Mouse (Mus musculus) lung, adult 2 months (tissue): Measurements from ENCODE around the gene Tab1. TPM values are rescaled to one million over a fixed set of nuclear protein-coding genes. Genes with fewer than 3 reads are reported as not detected.

Experiments used
- DNase-seq: peaks from one replicate; pipeline ENCODE4 v3.0.0; 2022
- H3K4me1 ChIP-seq: fragments of 200-500 bp; 2 replicates; pipeline ENCODE4 v1.6.1; 2011; ENCODE audit warnings: low read length; ENCODE audit not compliant: control insufficient read depth, insufficient read depth
- H3K4me3 ChIP-seq: fragments of 200-500 bp; replicated peaks from 2 replicates; pipeline ENCODE3; 2011; ENCODE audit warnings: low read depth, mild to moderate bottlenecking, control low read depth, low read length; ENCODE audit errors: extremely low read depth
- CTCF ChIP-seq: fragments of 200-500 bp; IDR thresholded peaks from 2 replicates; pipeline ENCODE4 v1.5.1; 2011; ENCODE audit warnings: mild to moderate bottlenecking, low read length, control low read depth; ENCODE audit not compliant: insufficient read depth
- POLR2A ChIP-seq: fragments of 200-500 bp; IDR thresholded peaks from 2 replicates; pipeline ENCODE4 v1.6.1; 2011; ENCODE audit warnings: low read depth, mild to moderate bottlenecking, control low read depth, low read length, borderline replicate concordance; ENCODE audit errors: extremely low read depth
- WGBS: fragments of 180-500 bp; shearing (Covaris S2); methylation state at CpG from one replicate; pipeline ENCODE4 v1.1.7; 2018; 5-methylcytosine and 5-hydroxymethylcytosine counted together
- polyA plus RNA-seq: library from polyadenylated mRNA; depleted of rRNA; stranded (reverse); fragments of >200 nt; gene quantifications from 2 replicates; pipeline ENCODE4 v1.2.3, GENCODE M21; 2012

Tab1 gene
- polyA plus RNA-seq, 1 experiment: 23.5 TPM

DNA sequence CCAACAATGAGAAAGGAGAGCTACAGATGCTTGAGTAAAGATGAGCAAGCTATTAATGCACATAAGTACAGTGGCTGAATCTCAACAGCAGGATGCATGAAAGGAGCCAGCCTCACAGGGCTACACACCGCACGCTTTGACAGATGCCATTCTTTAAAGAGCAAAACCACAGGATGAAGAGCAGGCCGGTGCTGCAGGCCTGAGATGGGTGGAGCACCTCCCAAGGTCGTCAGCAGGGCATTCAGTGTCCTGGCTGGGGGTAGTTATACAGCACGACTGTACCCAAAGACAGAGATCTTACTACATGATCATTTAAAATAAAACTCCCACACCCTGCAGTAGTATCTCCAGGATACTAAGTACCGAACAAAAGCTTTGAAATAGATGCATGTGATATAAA, 13.2 kb downstream of the Tab1 start:
- Histone ChIP-seq H3K4me3 (no peak overlapping the region), H3K4me1 (no peaks in the 10 kb centered on the region)
- TF ChIP-seq CTCF: no peak
- no peak for TF ChIP-seq POLR2A
- WGBS: 49% methylated on average over 6 of the region's 6 CpGs
- DNase-seq: no peak

DNA sequence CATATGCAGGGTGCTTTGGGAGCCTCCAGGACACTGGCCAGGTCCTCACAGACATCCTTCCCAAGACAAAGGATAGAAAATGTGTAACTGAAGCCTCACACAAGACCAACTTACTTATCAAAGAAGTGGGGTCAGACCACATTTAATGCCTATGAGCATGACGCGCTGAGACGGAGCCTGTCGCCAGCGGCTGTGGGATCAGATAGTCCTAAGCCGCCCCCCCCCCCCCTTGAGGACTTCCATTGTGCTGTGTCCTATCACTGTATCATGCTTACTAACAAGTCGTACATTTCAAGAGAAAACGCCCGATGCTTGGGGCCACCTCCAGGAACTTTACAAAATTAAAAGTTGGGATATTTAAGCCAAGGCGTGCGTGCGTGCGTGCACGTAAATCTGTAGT, 14.2 kb downstream of the Tab1 start:
- 90% methylated on average over 14 of the region's 14 CpGs for WGBS
- no peak for DNase-seq
- no peaks in the 10 kb centered on the region for H3K4me1 ChIP-seq
- H3K4me3 ChIP-seq: no peak overlapping the region
- no peak for TF ChIP-seq POLR2A
- no peak for TF ChIP-seq CTCF

DNA sequence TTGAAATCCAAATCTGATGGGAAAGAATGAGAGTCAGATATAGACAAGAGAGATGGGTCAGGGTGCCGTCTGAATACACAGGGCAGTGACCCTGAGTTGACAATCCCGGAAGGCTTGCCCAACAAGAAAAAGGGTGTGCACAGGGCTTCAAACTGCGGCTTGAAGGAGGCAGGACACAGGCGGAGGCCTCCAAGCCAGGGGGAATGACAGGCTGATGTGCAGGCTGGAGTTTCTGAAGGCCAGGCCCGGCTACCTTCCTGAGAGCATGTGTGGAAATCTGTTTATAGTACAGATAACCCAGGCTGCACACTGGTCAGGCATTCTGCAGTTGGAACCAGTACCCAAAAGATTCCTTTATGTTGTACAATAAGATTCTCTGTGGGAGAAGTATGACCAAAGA, 14.6 kb downstream of the Tab1 start:
- DNase-seq: no peak
- TF ChIP-seq CTCF: no peak
- TF ChIP-seq POLR2A: no peak
- Histone ChIP-seq H3K4me3 (no peak overlapping the region), H3K4me1 (no peaks in the 10 kb centered on the region)
- WGBS: 60% methylated on average over 5 of the region's 5 CpGs

DNA sequence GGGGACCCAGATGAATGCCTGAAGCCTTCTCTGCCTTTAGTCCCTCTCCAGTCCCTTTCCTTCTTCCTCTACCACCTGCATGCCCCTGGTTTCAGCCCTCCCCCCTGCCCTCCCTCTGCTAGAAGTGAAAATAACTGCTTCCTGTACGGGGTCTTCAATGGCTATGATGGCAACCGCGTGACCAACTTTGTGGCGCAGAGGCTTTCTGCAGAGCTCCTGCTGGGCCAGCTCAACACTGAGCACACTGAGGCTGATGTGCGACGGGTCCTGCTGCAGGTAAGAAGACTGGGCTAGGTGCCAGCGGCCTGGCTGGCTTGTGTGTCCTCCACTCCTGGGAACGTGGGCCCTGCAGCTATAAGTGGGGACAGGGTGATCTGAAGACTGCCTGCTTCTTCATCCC, 15.6 kb downstream of the Tab1 start:
- no peak overlapping the region for H3K4me3 ChIP-seq
- no peak for DNase-seq

GRCm38 (mm10) chr15:80149517-80149916, 16.6 kb downstream of the Tab1 start:
- Histone ChIP-seq H3K4me1 (no peaks in the 10 kb centered on the region), H3K4me3 (no peak overlapping the region)
- no peak for DNase-seq
- TF ChIP-seq POLR2A (no peak), CTCF (no peak)
- WGBS: 84% methylated on average over 7 of the region's 7 CpGs

More for the DNA sequence above, 15.6 kb downstream of the Tab1 start:
- H3K4me1 ChIP-seq: no peaks in the 10 kb centered on the region
- TF ChIP-seq POLR2A: no peak
- 79% methylated on average over 8 of the region's 8 CpGs for WGBS

GRCm38 (mm10) chr15:80152663-80153062, 19.7 kb downstream of the Tab1 start:
- no peak for DNase-seq
- Histone ChIP-seq H3K4me3 (no peak overlapping the region), H3K4me1 (no peaks in the 10 kb centered on the region)
- TF ChIP-seq CTCF (no peak), POLR2A (no peak)
- WGBS: 73% methylated on average over 10 of the region's 10 CpGs

DNA sequence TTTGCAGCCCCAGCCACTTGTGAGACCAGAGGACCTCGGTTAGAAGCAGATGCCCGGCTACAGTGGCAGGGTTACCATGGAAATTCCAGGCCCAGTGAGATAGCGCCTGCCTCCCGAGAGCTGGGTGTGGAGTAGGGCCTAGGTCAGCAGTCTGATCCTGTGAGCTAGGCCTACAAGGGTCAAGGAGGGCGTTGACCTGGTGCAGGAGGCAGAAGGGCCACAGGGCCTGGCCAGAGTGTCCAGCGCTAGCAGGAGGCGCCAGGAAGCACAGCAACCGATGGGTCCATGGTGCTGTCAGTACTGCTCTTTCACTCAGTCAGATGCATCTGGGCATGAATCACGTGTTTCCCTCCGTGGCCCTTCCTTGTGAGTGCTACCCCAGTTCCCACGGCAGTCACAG, 20.8 kb downstream of the Tab1 start:
- Histone ChIP-seq H3K4me3 (no peak overlapping the region), H3K4me1 (no peaks in the 10 kb centered on the region)
- WGBS: 81% methylated on average over 11 of the region's 11 CpGs
- DNase-seq: no peak
- TF ChIP-seq CTCF: no peak

DNA sequence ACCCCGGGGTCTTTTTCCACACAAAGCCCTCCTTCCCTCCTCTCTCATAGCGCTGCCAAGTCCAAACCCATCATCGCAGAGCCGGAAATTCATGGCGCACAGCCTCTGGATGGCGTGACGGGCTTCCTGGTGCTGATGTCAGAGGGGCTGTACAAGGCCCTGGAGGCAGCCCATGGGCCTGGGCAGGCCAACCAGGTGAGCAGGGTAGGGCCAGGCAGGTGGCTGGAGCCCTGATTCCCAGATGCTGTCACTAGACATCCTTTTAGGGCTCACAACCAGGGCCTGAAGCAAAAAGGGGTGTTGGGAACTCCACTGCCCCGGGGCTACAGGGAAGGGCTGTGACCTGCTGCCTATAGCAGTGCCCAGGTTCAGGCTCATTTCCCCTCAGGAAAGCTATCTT, 22.8 kb downstream of the Tab1 start:
- Histone ChIP-seq H3K4me3 (no peak overlapping the region), H3K4me1 (peaks cover 4% of the 10 kb centered on the region; the same call in 1 of the 2 replicates)
- DNase-seq: no peak
- 92% methylated on average over 8 of the region's 8 CpGs for WGBS
- TF ChIP-seq POLR2A (no peak), CTCF (no peak)

- 83% methylated on average over 22 of the region's 22 CpGs for WGBS
- no peak overlapping the region for H3K4me3 ChIP-seq
- peaks cover 4% of the 10 kb centered on the region; the same call in 1 of the 2 replicates for H3K4me1 ChIP-seq
- no peak for DNase-seq
- no peak for TF ChIP-seq CTCF
- TF ChIP-seq POLR2A: no peak
These were observed 24.4 kb downstream of the Tab1 start for GRCm38 (mm10) chr15:80157197-80157943.

- Histone ChIP-seq H3K4me1 (peaks cover 4% of the 10 kb centered on the region; the same call in 1 of the 2 replicates), H3K4me3 (no peak overlapping the region)
- TF ChIP-seq CTCF (no peak), POLR2A (no peak)
- WGBS: 56% methylated on average over 5 of the region's 5 CpGs
- DNase-seq: no peak
These were observed 25.2 kb downstream of the Tab1 start for GRCm38 (mm10) chr15:80158001-80158706.
